Comparison of ENCODE assay signal across 27 mouse cellular contexts in the genomic region with DNA sequence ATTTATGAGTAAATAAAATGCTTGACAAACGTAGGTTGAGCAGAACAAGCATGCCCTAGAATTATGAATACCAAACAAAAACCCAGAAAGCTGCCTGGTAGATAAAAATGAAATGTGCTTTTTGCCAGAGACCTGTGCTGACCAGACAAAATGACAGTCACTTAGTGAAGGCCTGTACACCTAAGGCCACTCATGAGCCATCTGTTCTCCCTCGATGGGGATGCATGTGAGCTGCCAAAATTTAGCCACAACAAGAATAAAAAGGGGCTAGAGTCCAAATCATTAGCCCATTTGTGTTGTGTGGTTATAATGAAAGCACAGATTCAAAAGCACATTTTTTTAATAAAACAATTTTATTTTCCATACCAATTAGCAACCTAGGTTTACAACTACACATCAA.
DNase-seq lines count a peak whose midpoint lies in the region; ATAC-seq and TF ChIP-seq lines count a peak whose summit lies in the region.
"Had no signal": no experiment of that assay in that cellular context is flagged by ENCODE, and none has a peak within 500 bp of the region (broad histone marks: within the 10 kb centered on the region; RNA-seq: fewer than 3 reads in every experiment).

No protein-coding gene starts in this region.

- no peak overlapping the region for H3K4me3 ChIP-seq in forebrain, embryonic 14.5 days (ENCODE audit: low read depth, low read length)
- no peak overlapping the region for H3K4me3 ChIP-seq in forebrain, embryonic 11.5 days (ENCODE audit: low read depth, low read length)
- no peak overlapping the region for H3K4me3 ChIP-seq in midbrain, postnatal 0 days (ENCODE audit: low read depth, low read length)
- no peak overlapping the region for H3K4me3 ChIP-seq in midbrain, embryonic 16.5 days (ENCODE audit: low read depth, low read length)
- no peak overlapping the region for H3K4me3 ChIP-seq in embryonic facial prominence, embryonic 10.5 days
- H3K4me3 ChIP-seq: erythroblast, embryonic 14.5 days; forebrain, embryonic 12.5 days; hindbrain, embryonic 10.5 days; liver, embryonic 12.5 days; midbrain, embryonic 12.5 days; neural tube, embryonic 15.5 days had no signal

- H3K4me1 ChIP-seq in forebrain, embryonic 14.5 days (ENCODE audit: control insufficient read depth, insufficient read depth, low read length): no peaks in the 10 kb centered on the region
- no peaks in the 10 kb centered on the region for H3K4me1 ChIP-seq in forebrain, embryonic 11.5 days (replicated peaks; ENCODE audit: control insufficient read depth, insufficient read depth, low read length)
- H3K4me1 ChIP-seq in midbrain, postnatal 0 days (ENCODE audit: insufficient read depth, low read length): no peaks in the 10 kb centered on the region
- H3K4me1 ChIP-seq in midbrain, embryonic 16.5 days (ENCODE audit: control insufficient read depth, insufficient read depth, low read length): no peaks in the 10 kb centered on the region; the same call in 1 of the 2 replicates
- H3K4me1 ChIP-seq in embryonic facial prominence, embryonic 10.5 days: no peaks in the 10 kb centered on the region
- H3K4me1 ChIP-seq: forebrain, embryonic 12.5 days; hindbrain, embryonic 10.5 days; liver, embryonic 12.5 days; midbrain, embryonic 12.5 days; neural tube, embryonic 15.5 days had no signal

- no peaks in the 10 kb centered on the region for H3K9me3 ChIP-seq in forebrain, embryonic 14.5 days (replicated peaks; ENCODE audit: control insufficient read depth, low read length)
- H3K9me3 ChIP-seq in forebrain, embryonic 11.5 days (ENCODE audit: control insufficient read depth, low read length): no peaks in the 10 kb centered on the region
- H3K9me3 ChIP-seq in midbrain, postnatal 0 days (ENCODE audit: low read length): no peaks in the 10 kb centered on the region
- H3K9me3 ChIP-seq in midbrain, embryonic 16.5 days (replicated peaks; ENCODE audit: control insufficient read depth, low read length, poor library complexity, severe bottlenecking): no peaks in the 10 kb centered on the region
- H3K9me3 ChIP-seq in embryonic facial prominence, embryonic 10.5 days: no peaks in the 10 kb centered on the region
- H3K9me3 ChIP-seq: forebrain, embryonic 12.5 days; hindbrain, embryonic 10.5 days; liver, embryonic 12.5 days; midbrain, embryonic 12.5 days; neural tube, embryonic 15.5 days had no signal

- no peaks in the 10 kb centered on the region for H3K27me3 ChIP-seq in forebrain, embryonic 14.5 days (replicated peaks; ENCODE audit: control insufficient read depth, insufficient read depth, low read length)
- no peaks in the 10 kb centered on the region for H3K27me3 ChIP-seq in forebrain, embryonic 11.5 days (ENCODE audit: control insufficient read depth, insufficient read depth, low read length)
- no peaks in the 10 kb centered on the region for H3K27me3 ChIP-seq in midbrain, postnatal 0 days (ENCODE audit: insufficient read depth, low read length)
- H3K27me3 ChIP-seq in midbrain, embryonic 16.5 days (ENCODE audit: control insufficient read depth, insufficient read depth, low read depth, low read length): no peaks in the 10 kb centered on the region
- no peaks in the 10 kb centered on the region for H3K27me3 ChIP-seq in embryonic facial prominence, embryonic 10.5 days (replicated peaks; ENCODE audit: low read depth, poor library complexity, severe bottlenecking)
- H3K27me3 ChIP-seq: CH12.LX; forebrain, embryonic 12.5 days; liver, embryonic 12.5 days; midbrain, embryonic 12.5 days; neural tube, embryonic 15.5 days had no signal

- WGBS in forebrain, embryonic 14.5 days: 54% methylated on average over 2 of the region's 2 CpGs
- 86% methylated on average over 2 of the region's 2 CpGs for WGBS in forebrain, embryonic 11.5 days
- WGBS in midbrain, postnatal 0 days: 66% methylated on average over 2 of the region's 2 CpGs
- WGBS in midbrain, embryonic 16.5 days: 77% methylated on average over 2 of the region's 2 CpGs
- 81% methylated on average over 2 of the region's 2 CpGs for WGBS in embryonic facial prominence, embryonic 10.5 days

- no peaks in the 10 kb centered on the region for H3K36me3 ChIP-seq in forebrain, embryonic 14.5 days (ENCODE audit: control insufficient read depth, insufficient read depth, low read length)
- no peaks in the 10 kb centered on the region for H3K36me3 ChIP-seq in forebrain, embryonic 11.5 days (ENCODE audit: control insufficient read depth, insufficient read depth, low read length)
- no peaks in the 10 kb centered on the region for H3K36me3 ChIP-seq in midbrain, postnatal 0 days (ENCODE audit: insufficient read depth, low read length)
- no peaks in the 10 kb centered on the region for H3K36me3 ChIP-seq in midbrain, embryonic 16.5 days (ENCODE audit: control insufficient read depth, insufficient read depth, low read length)
- H3K36me3 ChIP-seq in embryonic facial prominence, embryonic 10.5 days (replicated peaks): no peaks in the 10 kb centered on the region
- H3K36me3 ChIP-seq: forebrain, embryonic 12.5 days; hindbrain, embryonic 10.5 days; liver, embryonic 12.5 days; midbrain, embryonic 12.5 days; neural tube, embryonic 15.5 days had no signal

- no peak overlapping the region for H3K4me2 ChIP-seq in forebrain, embryonic 14.5 days (ENCODE audit: low read length)
- no peak overlapping the region for H3K4me2 ChIP-seq in forebrain, embryonic 11.5 days (ENCODE audit: low read depth, low read length, severe bottlenecking)
- no peak overlapping the region for H3K4me2 ChIP-seq in midbrain, postnatal 0 days (ENCODE audit: low read depth, low read length, poor library complexity, severe bottlenecking)
- no peak overlapping the region for H3K4me2 ChIP-seq in midbrain, embryonic 16.5 days (ENCODE audit: low read length)
- H3K4me2 ChIP-seq: forebrain, embryonic 12.5 days; liver, embryonic 12.5 days; midbrain, embryonic 12.5 days; neural tube, embryonic 15.5 days had no signal

- no peak overlapping the region for H3K27ac ChIP-seq in forebrain, embryonic 14.5 days (ENCODE audit: low read depth, low read length)
- H3K27ac ChIP-seq in forebrain, embryonic 11.5 days (ENCODE audit: low read depth, low read length): no peak overlapping the region
- no peak overlapping the region for H3K27ac ChIP-seq in midbrain, postnatal 0 days (ENCODE audit: low read depth, low read length)
- H3K27ac ChIP-seq in midbrain, embryonic 16.5 days (ENCODE audit: low read length): no peak overlapping the region
- no peak overlapping the region for H3K27ac ChIP-seq in embryonic facial prominence, embryonic 10.5 days (replicated peaks)
- H3K27ac ChIP-seq: forebrain, embryonic 12.5 days; hindbrain, embryonic 10.5 days; liver, embryonic 12.5 days; midbrain, embryonic 12.5 days; neural tube, embryonic 15.5 days had no signal

- H3K9ac ChIP-seq in forebrain, embryonic 14.5 days (ENCODE audit: low read length): no peak overlapping the region
- H3K9ac ChIP-seq in forebrain, embryonic 11.5 days (ENCODE audit: low read length): no peak overlapping the region
- no peak overlapping the region for H3K9ac ChIP-seq in midbrain, postnatal 0 days (replicated peaks; ENCODE audit: low read length, poor library complexity, severe bottlenecking)
- H3K9ac ChIP-seq in midbrain, embryonic 16.5 days (ENCODE audit: low read depth, low read length): no peak overlapping the region
- H3K9ac ChIP-seq: forebrain, embryonic 12.5 days; liver, embryonic 12.5 days; liver, postnatal 0 days; midbrain, embryonic 12.5 days; neural tube, embryonic 15.5 days had no signal

- peak; percentile 34; the same call in 1 of the 2 replicates for ATAC-seq in forebrain, embryonic 14.5 days
- no peak for ATAC-seq in forebrain, embryonic 11.5 days (replicated peaks; ENCODE audit: low FRiP score)
- no peak; the same call in 1 of the 2 replicates for ATAC-seq in midbrain, postnatal 0 days (ENCODE audit: low FRiP score)
- no peak for ATAC-seq in midbrain, embryonic 16.5 days
- ATAC-seq: intestine, postnatal 0 days; liver, embryonic 12.5 days; liver, postnatal 0 days; Patski had no signal

- DNase-seq in forebrain, embryonic 14.5 days (ENCODE audit: low spot score): no peak
- no peak for DNase-seq in forebrain, embryonic 11.5 days (ENCODE audit: low spot score)
- peak; percentile 46 for DNase-seq in midbrain, postnatal 0 days (ENCODE audit: low spot score)
- peak; percentile 97 for DNase-seq in cerebellum, adult 9-10 months
- DNase-seq in cerebellum, postnatal 36 days: peak; percentile 84
- DNase-seq in embryonic facial prominence, embryonic 10.5 days (ENCODE audit: low spot score): no peak
- no peak for DNase-seq in kidney, adult 8-10 months
- DNase-seq: adrenal gland, postnatal 25 days; gastrocnemius, postnatal 14 days; heart, postnatal 14 days; kidney, postnatal 14 days; liver, postnatal 0 days; lung, postnatal 36 days; retina, postnatal 1 day; right cerebral cortex, postnatal 14 days; thymus, adult 18-20 months; thymus, postnatal 25 days had no signal

- no peak for TF ChIP-seq CTCF in midbrain, postnatal 0 days (IDR thresholded peaks at IDR 0.05)

Comparison
In these comparisons a context has a peak if more than half of its experiments do, and no peak if none do; other contexts are left out.
1. DNase-seq: peak in midbrain, postnatal 0 days (single experiment), cerebellum, adult 9-10 months (single experiment) and cerebellum, postnatal 36 days (2 of 2); none in forebrain, embryonic 14.5 days (single experiment), forebrain, embryonic 11.5 days (single experiment), embryonic facial prominence, embryonic 10.5 days (single experiment) and kidney, adult 8-10 months (0 of 2).